Mouse (Mus musculus) ES-Bruce4 (cell line): Measurements from ENCODE around the gene Ap1m2. TPM values are rescaled to one million over a fixed set of nuclear protein-coding genes. Genes with fewer than 3 reads are reported as not detected.

Experiments
- H3K27ac ChIP-seq: 2 replicates; pipeline ENCODE4 v1.5.1; 2012; ENCODE audit warnings: low read length, inconsistent platforms; ENCODE audit not compliant: insufficient read depth
- H3K27me3 ChIP-seq: 2 replicates; pipeline ENCODE4 v1.6.1; 2012; ENCODE audit warnings: mild to moderate bottlenecking, low read length, inconsistent platforms; ENCODE audit not compliant: control insufficient read depth, poor library complexity, insufficient read depth, severe bottlenecking
- H3K36me3 ChIP-seq: 2 replicates; pipeline ENCODE4 v1.6.1; 2012; ENCODE audit warnings: inconsistent platforms, mild to moderate bottlenecking, low read length, moderate library complexity; ENCODE audit not compliant: control insufficient read depth, poor library complexity, insufficient read depth, severe bottlenecking
- H3K4me1 ChIP-seq: one replicate; pipeline ENCODE4 v1.8.1; 2011; ENCODE audit warnings: low read length; ENCODE audit not compliant: control insufficient read depth, insufficient read depth
- H3K4me3 ChIP-seq: 2 replicates; pipeline ENCODE4 v1.5.1; 2011; ENCODE audit warnings: low read depth, mild to moderate bottlenecking, low read length
- H3K9ac ChIP-seq: 2 replicates; pipeline ENCODE4 v1.6.1; 2012; ENCODE audit warnings: low read depth, mild to moderate bottlenecking, inconsistent platforms; ENCODE audit not compliant: poor library complexity, severe bottlenecking
- H3K9me3 ChIP-seq: replicated peaks from 2 replicates; pipeline ENCODE4 v1.6.1; 2012; ENCODE audit warnings: mild to moderate bottlenecking, low read length, inconsistent platforms; ENCODE audit not compliant: control insufficient read depth, poor library complexity, insufficient read depth, severe bottlenecking
- CTCF ChIP-seq: IDR thresholded peaks from one replicate; pipeline ENCODE4 v1.8.1; 2011; ENCODE audit warnings: low read depth, low read length
- EP300 ChIP-seq: IDR thresholded peaks from 2 replicates; pipeline ENCODE4 v1.6.1; 2011; ENCODE audit warnings: low read depth, low read length; ENCODE audit not compliant: insufficient read depth
- POLR2A ChIP-seq: IDR thresholded peaks from one replicate; pipeline ENCODE4 v1.8.1; 2011; ENCODE audit warnings: low read length; ENCODE audit not compliant: insufficient read depth
- polyA plus RNA-seq: library from polyadenylated mRNA; stranded (reverse); fragments of >200 nt; gene quantifications from 2 replicates; pipeline ENCODE4 v1.2.4, GENCODE M21; 2011; ENCODE audit warnings: low read depth; ENCODE audit not compliant: missing spikeins, insufficient read depth, insufficient read length

Ap1m2 gene
- polyA plus RNA-seq, 1 experiment, result 83.3 TPM

GRCm38 (mm10) chr9:21277776-21278175 is 34.4 kb downstream of the Ap1m2 start:
- Histone ChIP-seq H3K9ac (no peak overlapping the region), H3K9me3 (no peaks in the 10 kb centered on the region), H3K36me3 (peaks cover 49% of the 10 kb centered on the region), H3K4me1 (no peaks in the 10 kb centered on the region), H3K4me3 (no peak overlapping the region), H3K27me3 (no peaks in the 10 kb centered on the region), H3K27ac (no peak overlapping the region)
- TF ChIP-seq POLR2A (no peak), EP300 (no peak), CTCF (no peak)

- TF ChIP-seq POLR2A (no peak), EP300 (no peak), CTCF (no peak)
- no peaks in the 10 kb centered on the region for H3K27me3 ChIP-seq
- H3K4me3 ChIP-seq, result no peak overlapping the region
- no peak overlapping the region for H3K9ac ChIP-seq
- no peaks in the 10 kb centered on the region for H3K9me3 ChIP-seq
- H3K4me1 ChIP-seq, result no peaks in the 10 kb centered on the region
- peaks cover 42% of the 10 kb centered on the region for H3K36me3 ChIP-seq
- no peak overlapping the region for H3K27ac ChIP-seq
These were observed 35.8 kb downstream of the Ap1m2 start for GRCm38 (mm10) chr9:21276307-21276706.

GRCm38 (mm10) chr9:21275727-21276126 is 36.4 kb downstream of the Ap1m2 start:
- H3K9me3 ChIP-seq, result no peaks in the 10 kb centered on the region
- H3K27ac ChIP-seq, result no peak overlapping the region
- H3K9ac ChIP-seq, result no peak overlapping the region
- no peaks in the 10 kb centered on the region for H3K27me3 ChIP-seq
- H3K4me1 ChIP-seq, result no peaks in the 10 kb centered on the region
- H3K4me3 ChIP-seq, result no peak overlapping the region
- TF ChIP-seq EP300 (no peak), POLR2A (no peak), CTCF (no peak)
- H3K36me3 ChIP-seq, result peaks cover 39% of the 10 kb centered on the region

- Histone ChIP-seq H3K9me3 (no peaks in the 10 kb centered on the region), H3K9ac (no peak overlapping the region), H3K27me3 (no peaks in the 10 kb centered on the region), H3K27ac (no peak overlapping the region), H3K4me3 (no peak overlapping the region), H3K4me1 (no peaks in the 10 kb centered on the region), H3K36me3 (peaks cover 36% of the 10 kb centered on the region)
- no peak for TF ChIP-seq CTCF
- no peak for TF ChIP-seq EP300
- no peak for TF ChIP-seq POLR2A
These were observed 37.0 kb downstream of the Ap1m2 start for GRCm38 (mm10) chr9:21275013-21275710.

GRCm38 (mm10) chr9:21274336-21274735 is 37.8 kb downstream of the Ap1m2 start:
- TF ChIP-seq EP300 (no peak), POLR2A (no peak), CTCF (no peak)
- Histone ChIP-seq H3K4me1 (no peaks in the 10 kb centered on the region), H3K4me3 (no peak overlapping the region), H3K27ac (no peak overlapping the region), H3K36me3 (peaks cover 38% of the 10 kb centered on the region), H3K9ac (no peak overlapping the region), H3K9me3 (no peaks in the 10 kb centered on the region), H3K27me3 (no peaks in the 10 kb centered on the region)

GRCm38 (mm10) chr9:21273520-21274228 is 38.5 kb downstream of the Ap1m2 start:
- Histone ChIP-seq H3K4me3 (no peak overlapping the region), H3K36me3 (peaks cover 41% of the 10 kb centered on the region), H3K27ac (no peak overlapping the region), H3K27me3 (no peaks in the 10 kb centered on the region), H3K4me1 (no peaks in the 10 kb centered on the region), H3K9ac (no peak overlapping the region), H3K9me3 (no peaks in the 10 kb centered on the region)
- TF ChIP-seq EP300 (no peak), POLR2A (no peak), CTCF (no peak)
